Mouse (Mus musculus) hematopoietic stem cell, adult 5-6 weeks (primary cell): ENCODE data around the gene Tmem213. TPM values are rescaled to one million over a fixed set of nuclear protein-coding genes. Genes with fewer than 3 reads are reported as not detected.

Source experiments
- ATAC-seq, 2 experiments: fragments of 125-278 bp in 1 of 2; replicated peaks in 1 of 2; 2 replicates each; pipeline ENCODE4 v1.8.0; 2016 to 2017; ENCODE audit warnings: inconsistent platforms in 2 of 2, mild to moderate bottlenecking in 2 of 2, moderate number of reproducible peaks in 2 of 2, low read depth in 1 of 2, moderate TSS enrichment in 1 of 2; ENCODE audit not compliant: low FRiP score in 2 of 2, poor library complexity in 2 of 2, severe bottlenecking in 2 of 2, insufficient read depth in 1 of 2, low TSS enrichment in 1 of 2
- total RNA-seq: library from RNA; stranded (forward); fragments of 172-1452, 232-1000 nt; gene quantifications from 2 replicates; pipeline ENCODE4 v1.2.3, GENCODE M21; 2017

Tmem213 gene
- total RNA-seq, 1 experiment from 2014 or later: not detected

- ATAC-seq: no peak
These were observed 30.0 kb downstream of the Tmem213 start for GRCm38 (mm10) chr6:38139086-38139485.

DNA sequence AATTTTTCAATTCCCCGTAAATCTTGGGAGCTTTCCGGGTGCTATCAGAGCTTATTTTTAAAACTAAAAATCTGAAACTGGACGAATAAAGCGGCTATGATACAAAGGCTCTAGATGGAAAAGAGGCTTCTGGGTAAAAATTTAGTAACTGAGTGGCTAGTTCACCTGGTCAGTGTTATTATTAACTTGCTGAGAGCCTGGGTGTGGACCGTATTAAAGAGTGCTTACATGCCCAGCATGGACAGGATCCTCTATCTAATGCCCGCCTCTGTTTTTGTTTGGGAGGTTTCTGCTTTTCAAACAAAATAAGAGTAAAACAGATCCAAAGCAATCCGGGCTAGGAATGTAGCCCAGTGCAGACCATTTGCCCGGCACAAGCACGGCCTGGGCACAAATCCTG lies 31.3 kb downstream of the Tmem213 start:
- no peak for ATAC-seq

- ATAC-seq: no peak
These were observed 35.3 kb downstream of the Tmem213 start for GRCm38 (mm10) chr6:38144161-38144998.

GRCm38 (mm10) chr6:38145463-38146065 lies 36.5 kb downstream of the Tmem213 start:
- no peak for ATAC-seq

DNA sequence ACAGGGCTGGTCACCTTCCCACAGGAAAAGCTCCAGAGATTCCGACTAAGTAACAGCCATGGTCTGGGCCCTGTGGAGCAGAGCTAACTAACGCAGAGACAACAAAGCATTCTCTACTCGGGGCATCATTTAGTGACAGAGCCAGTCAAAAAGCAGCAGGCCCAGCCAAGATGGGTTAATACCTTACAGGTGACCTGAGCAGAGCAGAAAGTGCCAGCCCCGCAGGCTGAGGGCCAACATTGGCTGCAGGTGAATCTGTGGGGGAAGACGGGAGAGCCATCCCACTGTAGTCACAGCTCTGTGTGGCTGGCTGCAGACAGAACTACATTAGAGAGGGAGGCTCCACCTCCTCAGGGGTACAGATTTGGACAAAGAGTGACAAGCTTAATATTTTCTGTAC lies 38.2 kb downstream of the Tmem213 start:
- ATAC-seq: no peak

GRCm38 (mm10) chr6:38148626-38149025 lies 39.6 kb downstream of the Tmem213 start:
- ATAC-seq: no peak

DNA sequence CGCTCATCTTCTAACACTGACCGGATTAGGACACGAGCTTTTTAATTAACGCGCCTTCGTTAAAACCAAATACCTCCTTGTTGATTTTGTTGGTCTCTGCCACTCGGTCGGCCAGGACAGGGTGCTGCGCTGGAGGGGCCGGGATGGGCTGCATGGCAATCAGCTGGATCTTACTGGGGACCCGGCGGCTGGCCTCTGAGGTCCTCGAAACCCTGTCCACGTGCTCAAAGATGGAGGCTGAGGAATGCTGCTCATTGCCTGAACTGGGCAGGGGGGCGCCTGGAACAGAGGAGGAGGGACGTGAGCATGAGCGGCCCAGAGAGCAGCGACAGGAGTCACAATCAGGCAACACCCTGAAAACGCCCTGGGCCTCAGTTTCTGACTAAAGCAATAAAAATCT lies 40.4 kb downstream of the Tmem213 start:
- no peak for ATAC-seq

DNA sequence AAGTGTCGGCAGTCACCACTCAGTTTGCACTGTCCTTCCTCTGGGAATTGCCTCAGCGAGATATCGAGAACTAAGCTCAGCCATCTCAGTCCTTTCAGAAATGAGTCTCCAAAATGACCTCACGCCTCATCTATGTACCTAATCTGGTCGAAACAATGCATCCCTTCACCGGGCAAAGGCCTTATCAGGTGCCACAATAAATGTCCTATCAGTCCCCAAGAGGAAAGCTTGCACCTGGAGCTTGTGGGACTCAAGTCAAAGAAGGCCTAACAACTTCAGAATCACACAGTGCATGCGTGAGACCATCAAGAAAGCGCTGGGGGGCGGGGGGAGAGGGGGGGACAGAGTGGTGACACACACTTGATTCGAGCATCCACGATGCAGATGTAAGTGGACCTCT lies 43.2 kb downstream of the Tmem213 start:
- no peak for ATAC-seq

- ATAC-seq: no peak
These were observed 47.1 kb downstream of the Tmem213 start for GRCm38 (mm10) chr6:38156204-38156603.

- no peak for ATAC-seq
These were observed 48.9 kb downstream of the Tmem213 start for GRCm38 (mm10) chr6:38157925-38158324.

- no peak for ATAC-seq
These were observed 50.5 kb downstream of the Tmem213 start for GRCm38 (mm10) chr6:38159576-38159975.

DNA sequence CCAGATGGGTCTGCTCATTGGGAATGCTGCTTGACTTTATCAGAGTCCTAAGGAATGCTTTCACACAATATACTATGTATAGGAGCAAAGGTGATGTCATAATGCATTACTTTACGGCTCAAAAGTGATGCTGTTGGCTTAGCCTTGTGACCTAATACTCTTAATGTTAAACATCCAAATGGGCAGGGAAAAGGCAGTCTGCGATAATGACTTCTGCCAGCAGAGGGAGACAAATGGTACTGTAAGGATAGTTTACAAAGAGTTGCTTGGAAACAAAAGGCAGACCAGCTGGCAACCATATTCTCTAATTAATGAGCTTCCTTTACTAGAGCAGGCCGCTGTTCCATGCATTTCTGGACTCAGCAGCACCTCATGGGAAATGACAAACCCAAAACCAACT lies 51.0 kb downstream of the Tmem213 start:
- ATAC-seq: peak; percentile 78 to 80

DNA sequence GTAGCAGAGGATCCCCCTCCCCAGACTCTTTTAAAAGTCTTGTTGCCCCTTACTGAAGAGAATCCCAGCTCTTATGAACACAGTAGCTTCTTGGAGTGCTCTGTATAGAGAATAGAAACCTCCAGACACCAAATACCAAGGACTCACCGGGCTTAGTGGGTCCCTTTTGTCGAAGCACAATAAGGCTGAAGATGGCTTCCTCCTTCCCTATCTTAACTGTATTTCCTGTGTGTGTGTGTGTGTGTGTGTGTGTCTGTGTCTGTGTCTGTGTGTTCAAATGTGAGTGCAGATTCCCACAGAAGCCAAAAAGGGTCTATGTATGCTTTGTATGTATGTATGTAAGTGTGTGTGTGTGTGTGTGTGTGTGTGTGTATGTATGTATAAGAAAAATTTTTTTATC lies 51.5 kb downstream of the Tmem213 start:
- no peak for ATAC-seq

DNA sequence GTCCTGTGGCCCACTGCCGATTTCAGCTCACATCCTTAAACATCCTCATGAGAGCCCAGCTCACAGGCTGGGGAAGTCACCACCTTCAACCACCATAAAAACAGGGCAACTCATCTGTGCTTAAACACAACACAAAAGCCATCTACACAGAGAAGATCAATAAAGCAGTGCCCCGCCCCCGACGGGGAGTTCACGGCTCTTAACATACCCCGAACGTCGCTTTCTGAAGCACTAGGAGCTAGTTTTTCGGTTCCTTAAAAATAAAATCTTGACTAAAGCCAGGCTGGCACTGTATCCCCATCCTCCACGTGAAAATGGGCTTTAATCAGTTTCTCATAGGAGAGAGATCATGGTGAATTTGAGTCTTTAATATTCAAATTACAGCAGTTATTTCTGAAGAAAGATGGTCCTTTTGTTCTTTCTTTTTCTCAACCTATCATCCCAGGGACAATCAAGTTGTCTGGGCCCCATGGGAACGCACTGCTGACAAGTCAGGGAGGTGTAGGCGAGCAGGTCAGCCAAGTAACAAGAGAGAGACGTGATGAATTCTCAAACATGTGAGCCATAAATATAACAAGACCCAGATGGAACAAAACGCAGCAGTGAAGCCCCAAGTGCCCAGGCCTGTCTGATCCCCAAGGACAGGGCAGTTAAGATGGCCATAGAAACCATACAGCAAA lies 53.9 kb downstream of the Tmem213 start:
- ATAC-seq: no peak

GRCm38 (mm10) chr6:38164705-38165104 lies 55.6 kb downstream of the Tmem213 start:
- ATAC-seq: no peak

DNA sequence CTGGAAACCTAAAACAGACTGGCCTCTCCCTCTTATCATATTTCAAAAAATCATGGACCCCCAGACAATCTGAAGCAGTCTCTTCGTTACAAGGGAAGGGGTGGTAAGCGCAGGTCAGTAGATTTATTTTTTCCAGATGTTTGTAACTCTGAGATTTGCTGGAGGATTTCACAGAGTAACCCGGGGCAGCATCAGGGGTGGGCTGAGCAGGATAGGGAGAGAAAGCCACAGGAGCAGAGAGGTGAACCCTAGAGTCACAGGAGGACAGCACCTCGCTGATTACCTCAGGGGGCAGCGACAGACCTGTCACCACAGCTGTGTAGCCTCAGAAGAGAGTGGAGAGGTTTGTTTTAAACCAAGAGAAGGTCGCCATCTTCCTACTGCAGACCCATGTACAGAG lies 56.3 kb downstream of the Tmem213 start:
- ATAC-seq: no peak
